Mouse (Mus musculus): Measurements from ENCODE around the gene Gm20708. TPM values are rescaled to one million over a fixed set of nuclear protein-coding genes. Genes with fewer than 3 reads are reported as not detected.

The Gm20708 gene
- polyA plus RNA-seq, 1 experiment from 2014 or later: 0.27 TPM

Other genes starting within 250 kb of the Gm20708 start
- 4.7 and 4.8 TPM in 2 replicates for gene Tnrc6c, start 155.4 kb upstream of the Gm20708 start, polyA plus RNA-seq (2016; fragmentation: Nextera tagmentation; extraction: Ambion mirVana)
- gene Tmc8, start 27.6 kb upstream of the Gm20708 start, polyA plus RNA-seq (2016; fragmentation: Nextera tagmentation; extraction: Ambion mirVana): 19.8 and 21.6 TPM in 2 replicates
- 55.5 and 58.2 TPM in 2 replicates for gene Tmc6, start 27.5 kb upstream of the Gm20708 start, polyA plus RNA-seq (2016; fragmentation: Nextera tagmentation; extraction: Ambion mirVana)
- gene 6030468B19Rik, start 12.0 kb upstream of the Gm20708 start, polyA plus RNA-seq (2016; fragmentation: Nextera tagmentation; extraction: Ambion mirVana): 97.6 and 97.7 TPM in 2 replicates
- gene Syngr2, start within 50 bp of the Gm20708 start, polyA plus RNA-seq (2016; fragmentation: Nextera tagmentation; extraction: Ambion mirVana): 61.5 and 66.4 TPM in 2 replicates
- gene Afmid, start 16.3 kb downstream of the Gm20708 start, polyA plus RNA-seq (2016; fragmentation: Nextera tagmentation; extraction: Ambion mirVana): 6.7 TPM in 2 replicates
- 145 and 152 TPM in 2 replicates for gene Tk1, start 16.4 kb downstream of the Gm20708 start, polyA plus RNA-seq (2016; fragmentation: Nextera tagmentation; extraction: Ambion mirVana)
- 370 and 373 TPM in 2 replicates for gene Birc5, start 39.6 kb downstream of the Gm20708 start, polyA plus RNA-seq (2016; fragmentation: Nextera tagmentation; extraction: Ambion mirVana)
- gene Tmem235, start 51.1 kb downstream of the Gm20708 start, polyA plus RNA-seq (2016; fragmentation: Nextera tagmentation; extraction: Ambion mirVana): not detected in 2 replicates
- gene Tha1, start 63.8 kb downstream of the Gm20708 start, polyA plus RNA-seq (2016; fragmentation: Nextera tagmentation; extraction: Ambion mirVana): 1.7 TPM in 2 replicates
- 8.6 and 9.8 TPM in 2 replicates for gene Socs3, start 160.4 kb downstream of the Gm20708 start, polyA plus RNA-seq (2016; fragmentation: Nextera tagmentation; extraction: Ambion mirVana)
- gene Pgs1, start 176.6 kb downstream of the Gm20708 start, polyA plus RNA-seq (2016; fragmentation: Nextera tagmentation; extraction: Ambion mirVana): 26.4 and 29.6 TPM in 2 replicates

All from liver, embryonic 12.5 days (tissue).